Mouse (Mus musculus) telencephalon, adult 2 months (tissue): ENCODE data around the gene Pde9a.
"Not testable (repeated sequence)": the region's sequence is repeated elsewhere in the genome, so short reads cannot be mapped to it uniquely, and the experiment has no call there.

Experiments
- DNase-seq: peaks from one replicate; pipeline ENCODE4 v3.0.0-alpha.2; 2011; ENCODE audit warnings: low read depth, low spot score

Gene Pde9a

GRCm38 (mm10) chr17:31385671-31386665 is at the start of gene Pde9a:
Gene Pde9a, plus strand, starts transcription at chr17:31386210.
- DNase-seq = peak; percentile 65

DNA sequence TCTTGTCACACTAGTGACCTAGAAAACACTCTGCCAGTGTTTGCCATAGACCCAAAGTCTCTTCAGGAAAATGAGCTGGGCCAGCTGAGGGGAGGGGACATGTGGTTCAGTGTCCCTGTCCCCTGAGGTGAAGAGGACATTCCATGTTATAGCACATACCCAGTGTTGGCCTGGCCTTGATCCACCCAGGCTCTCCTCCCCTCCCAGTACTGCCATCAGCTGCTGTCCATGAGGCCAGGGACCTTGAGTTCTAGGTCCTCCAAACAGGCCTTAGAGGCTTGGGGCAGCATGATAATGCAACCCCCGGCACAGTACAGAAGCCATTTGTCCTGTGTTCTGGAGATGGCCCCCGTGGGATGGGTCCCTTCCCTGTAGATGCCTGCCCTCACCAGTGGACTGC is 46.2 kb upstream of the Pde9a start:
- DNase-seq = no peak

DNA sequence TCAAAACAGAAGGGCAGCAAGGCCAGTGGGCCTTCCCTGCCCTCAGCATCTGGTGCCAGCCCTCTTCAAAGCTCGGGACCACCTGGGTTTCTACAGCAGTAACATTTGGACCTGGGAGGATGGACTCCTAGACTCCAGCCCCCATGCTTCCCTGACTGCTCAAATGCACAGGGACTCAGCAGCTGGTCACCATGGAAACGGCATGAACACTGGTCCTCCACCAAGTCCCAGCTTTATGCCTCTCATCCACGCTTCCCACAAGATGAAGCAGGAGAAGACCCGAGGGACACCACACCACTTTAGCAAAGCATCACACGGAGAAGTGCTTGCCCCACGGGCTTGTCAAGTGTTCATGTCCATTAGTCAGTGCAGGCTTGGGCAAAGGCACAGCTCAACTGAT is 43.8 kb upstream of the Pde9a start:
- DNase-seq = no peak

- DNase-seq = no peak
Observed at GRCm38 (mm10) chr17:31344172-31344801, 41.7 kb upstream of the Pde9a start.

DNA sequence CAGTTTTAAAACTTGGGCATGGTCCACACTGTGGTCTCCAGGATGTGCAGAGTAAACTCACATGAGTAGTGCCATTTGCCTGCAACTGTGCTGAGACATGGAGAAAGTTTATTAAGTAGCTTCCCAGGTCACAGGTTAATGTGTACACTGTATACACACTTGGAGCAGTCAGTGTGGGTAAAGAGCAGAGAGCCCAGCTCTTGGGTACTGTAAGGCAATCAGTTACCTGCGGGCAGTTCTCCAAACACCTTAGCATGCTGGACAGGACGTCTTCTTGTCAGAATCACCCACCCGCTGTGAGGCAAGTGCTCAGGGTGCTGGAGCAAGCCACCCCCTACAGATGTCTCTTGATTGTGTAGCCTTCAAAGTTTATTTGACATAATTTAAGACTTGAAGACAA is 41.2 kb upstream of the Pde9a start:
- DNase-seq = no peak

DNA sequence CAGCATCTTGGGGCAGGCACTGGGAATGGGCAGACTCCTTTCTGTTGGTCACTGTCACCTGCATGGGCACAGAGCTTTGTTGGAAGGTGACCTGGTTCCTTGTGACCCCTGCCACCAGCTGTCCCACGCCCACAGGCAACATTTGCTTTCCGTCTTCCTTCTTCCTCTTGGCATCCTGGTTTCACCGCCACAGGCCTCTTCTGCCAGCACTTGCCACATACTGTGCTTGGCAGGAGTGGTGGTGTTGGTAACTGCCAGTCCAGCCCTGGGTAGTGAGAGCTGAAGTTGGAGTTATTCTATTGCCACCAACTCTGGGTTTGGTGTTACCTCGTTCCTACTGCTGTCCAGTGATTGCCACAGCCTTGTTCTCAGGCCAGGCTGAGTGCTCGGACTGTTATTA is 37.9 kb upstream of the Pde9a start:
- no peak for DNase-seq

GRCm38 (mm10) chr17:31349388-31349787 is 36.6 kb upstream of the Pde9a start:
- DNase-seq = peak; percentile 65

DNA sequence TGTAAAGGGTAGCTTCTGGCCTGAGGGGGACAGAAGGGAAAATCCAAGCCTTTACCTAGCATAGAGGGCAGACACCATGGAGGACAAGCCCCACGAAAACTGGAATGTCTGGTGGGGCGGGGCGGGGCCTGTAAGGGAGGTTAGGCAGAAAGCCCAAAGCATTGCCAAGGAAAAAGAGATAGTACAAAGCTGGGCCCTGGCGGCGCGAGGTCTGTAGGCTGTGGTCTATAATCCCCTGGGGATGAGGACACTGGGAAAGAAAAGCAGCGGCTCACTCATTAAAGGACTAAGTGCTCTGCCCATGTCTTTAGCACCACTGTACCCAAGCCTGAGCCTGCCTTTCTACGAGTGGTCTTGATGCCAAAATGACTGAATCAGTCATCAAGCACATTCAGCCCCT is 34.0 kb upstream of the Pde9a start:
- no peak for DNase-seq

DNA sequence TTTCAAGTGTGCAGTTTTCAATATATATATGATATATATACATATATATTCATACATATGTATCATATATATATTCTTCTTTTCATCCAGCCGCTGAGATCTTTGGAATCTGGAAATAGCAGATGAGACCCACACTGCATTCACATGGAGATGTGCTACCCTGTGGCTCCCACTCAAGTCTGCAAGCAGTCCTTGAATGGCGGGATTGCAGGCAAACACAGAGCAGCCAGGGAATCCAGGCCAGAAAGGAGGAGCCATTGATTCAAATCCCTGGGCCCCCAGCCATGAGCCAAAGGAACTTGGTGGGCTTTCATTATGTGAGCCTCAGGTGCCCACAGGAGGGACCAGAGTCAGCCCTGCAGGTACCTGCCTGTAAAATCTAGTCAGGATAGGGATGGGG is 32.8 kb upstream of the Pde9a start:
- DNase-seq = no peak

DNA sequence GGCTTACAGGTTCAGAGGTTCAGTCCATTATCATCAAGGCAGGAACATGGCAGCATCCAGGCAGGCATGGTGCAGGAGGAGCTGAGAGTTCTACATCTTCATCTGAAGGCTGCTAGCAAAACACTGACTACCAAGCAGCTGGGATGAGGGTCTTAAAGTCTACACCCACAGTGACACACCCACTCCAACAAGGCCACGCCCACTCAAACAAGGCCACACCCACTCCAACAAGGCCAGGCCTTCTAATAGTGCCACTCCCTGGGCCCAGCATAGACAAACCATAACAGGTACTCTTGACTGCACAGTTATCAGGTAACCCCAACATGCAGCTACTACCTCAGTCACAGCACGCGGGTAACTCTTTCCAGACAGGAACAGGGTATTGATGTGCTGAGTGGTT is 31.3 kb upstream of the Pde9a start:
- not testable (repeated sequence) for DNase-seq

DNA sequence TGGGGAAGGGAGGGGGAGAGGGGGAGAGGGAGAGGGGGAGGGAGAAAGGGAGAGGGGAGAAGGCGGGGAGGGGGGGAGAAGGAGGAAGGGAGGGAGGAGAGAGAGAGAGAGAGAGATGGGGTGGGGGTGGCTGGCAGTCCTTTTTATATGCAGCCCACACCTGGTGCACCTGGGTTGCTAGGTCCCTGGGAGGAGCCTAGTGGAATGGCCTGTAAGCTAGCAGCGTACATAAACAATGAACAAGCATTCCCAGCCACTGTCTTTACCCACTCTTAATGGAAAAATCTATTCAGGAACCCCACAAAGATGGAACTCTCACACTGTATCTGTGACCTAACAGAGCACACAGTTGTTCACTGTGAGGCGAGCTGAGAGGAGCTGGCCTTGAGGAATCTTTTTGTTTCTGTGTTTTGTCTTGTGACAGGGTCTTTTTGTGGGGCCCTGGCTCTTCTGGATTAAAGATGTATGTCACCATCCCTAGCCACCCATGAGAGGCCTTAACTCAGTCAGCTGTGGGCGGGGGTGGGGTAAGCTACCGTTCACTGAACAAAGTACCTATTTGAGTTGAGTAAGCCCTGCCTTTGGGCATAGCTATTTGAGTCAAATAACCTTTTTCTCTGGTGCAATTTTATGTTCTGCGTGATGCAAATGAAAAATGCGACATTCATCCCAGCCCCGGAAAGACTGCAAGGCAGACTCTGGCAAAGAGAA is 30.1 kb upstream of the Pde9a start:
- DNase-seq = no peak

- no peak for DNase-seq
Observed at GRCm38 (mm10) chr17:31360582-31360981, 25.4 kb upstream of the Pde9a start.

DNA sequence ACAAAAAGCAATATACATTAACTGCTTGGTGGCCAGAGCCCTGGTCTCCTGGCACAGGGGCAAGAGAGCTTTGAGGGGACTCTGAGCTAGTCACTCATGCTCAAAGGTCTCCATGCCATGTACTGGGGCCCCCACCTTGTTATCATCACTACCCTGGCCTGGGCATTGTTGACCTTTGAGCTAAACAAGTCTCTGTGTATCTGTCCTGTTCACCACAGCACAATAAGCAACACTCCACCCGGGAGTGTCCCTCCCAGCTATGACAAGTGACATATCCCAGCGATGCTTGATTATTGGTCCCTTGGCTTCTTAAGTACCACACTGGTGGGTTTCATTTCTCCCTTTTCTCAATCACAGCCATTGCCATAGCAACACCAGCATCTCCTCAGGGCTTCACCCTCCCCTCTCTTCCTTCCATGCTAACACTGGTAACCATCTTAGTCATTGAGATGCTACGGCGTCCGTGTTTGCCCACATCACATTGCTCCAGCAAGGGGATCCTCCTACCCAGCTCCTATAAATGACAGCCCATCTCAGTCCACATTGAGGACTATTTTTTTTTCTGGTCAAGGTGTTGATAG is 20.3 kb upstream of the Pde9a start:
- no peak for DNase-seq

GRCm38 (mm10) chr17:31370221-31370620 is 15.8 kb upstream of the Pde9a start:
- no peak for DNase-seq

- DNase-seq = no peak
Observed at GRCm38 (mm10) chr17:31370931-31371330, 15.1 kb upstream of the Pde9a start.

DNA sequence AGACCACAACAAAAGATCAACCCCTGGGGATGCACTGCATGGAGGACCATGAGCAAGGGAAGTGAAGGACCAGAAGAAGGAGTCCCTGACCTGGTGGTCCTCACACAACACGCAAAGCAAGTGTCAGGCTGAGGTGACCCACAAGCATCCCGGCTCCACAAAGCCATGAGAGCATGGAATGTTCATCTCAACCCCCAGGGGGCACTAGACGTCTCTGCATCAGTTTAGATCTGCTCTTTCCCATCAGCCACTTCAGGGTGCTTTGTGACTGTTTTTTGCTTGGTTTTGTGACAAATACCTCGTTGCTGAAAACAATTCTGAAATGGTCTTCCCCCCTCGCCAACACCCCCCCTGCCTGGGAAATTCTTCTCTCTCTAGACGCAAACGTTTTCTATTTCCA is 8.0 kb upstream of the Pde9a start:
- no peak for DNase-seq

DNA sequence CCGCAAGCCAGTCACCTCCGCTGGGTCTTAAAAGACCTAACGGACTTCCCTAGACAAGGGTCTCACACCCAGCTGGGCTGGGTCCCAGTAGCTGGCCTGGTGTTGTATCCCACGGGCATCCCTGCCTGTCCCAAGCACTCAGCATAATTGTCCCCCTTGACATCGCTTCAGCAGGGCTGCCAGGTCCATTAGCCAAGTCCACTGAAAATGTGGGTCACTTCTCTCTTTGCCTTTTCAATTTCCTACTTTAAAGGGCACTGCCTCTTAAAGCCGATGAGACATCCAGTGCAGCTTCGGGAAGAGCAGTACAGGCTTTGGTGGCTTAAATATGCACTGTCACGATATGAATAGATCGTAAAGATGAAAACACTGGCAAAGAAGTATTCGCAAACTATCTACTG is 7.6 kb upstream of the Pde9a start:
- DNase-seq = no peak

GRCm38 (mm10) chr17:31379086-31379485 is 6.9 kb upstream of the Pde9a start:
- no peak for DNase-seq

- no peak for DNase-seq
Observed at GRCm38 (mm10) chr17:31379863-31380262, 6.1 kb upstream of the Pde9a start.

DNA sequence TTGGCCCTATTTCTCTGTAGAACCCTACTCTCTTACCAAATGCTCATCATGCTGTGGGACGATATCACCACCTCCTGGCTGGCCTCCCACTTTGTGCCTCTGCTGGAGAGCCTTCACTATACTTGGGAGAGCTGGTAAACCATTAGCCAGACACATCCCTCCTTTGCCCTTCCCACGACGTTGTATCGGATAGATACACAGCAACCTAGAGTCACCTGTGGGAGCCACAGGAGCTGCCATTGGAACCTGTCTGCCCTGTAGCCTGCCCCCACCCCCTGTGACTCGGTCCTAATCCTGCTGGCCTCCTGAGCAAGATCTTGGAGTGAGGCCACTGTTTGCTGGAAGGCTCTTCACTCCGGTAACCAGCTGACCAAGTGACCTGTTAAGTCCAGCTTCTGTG is 2.7 kb upstream of the Pde9a start:
- DNase-seq = no peak

DNA sequence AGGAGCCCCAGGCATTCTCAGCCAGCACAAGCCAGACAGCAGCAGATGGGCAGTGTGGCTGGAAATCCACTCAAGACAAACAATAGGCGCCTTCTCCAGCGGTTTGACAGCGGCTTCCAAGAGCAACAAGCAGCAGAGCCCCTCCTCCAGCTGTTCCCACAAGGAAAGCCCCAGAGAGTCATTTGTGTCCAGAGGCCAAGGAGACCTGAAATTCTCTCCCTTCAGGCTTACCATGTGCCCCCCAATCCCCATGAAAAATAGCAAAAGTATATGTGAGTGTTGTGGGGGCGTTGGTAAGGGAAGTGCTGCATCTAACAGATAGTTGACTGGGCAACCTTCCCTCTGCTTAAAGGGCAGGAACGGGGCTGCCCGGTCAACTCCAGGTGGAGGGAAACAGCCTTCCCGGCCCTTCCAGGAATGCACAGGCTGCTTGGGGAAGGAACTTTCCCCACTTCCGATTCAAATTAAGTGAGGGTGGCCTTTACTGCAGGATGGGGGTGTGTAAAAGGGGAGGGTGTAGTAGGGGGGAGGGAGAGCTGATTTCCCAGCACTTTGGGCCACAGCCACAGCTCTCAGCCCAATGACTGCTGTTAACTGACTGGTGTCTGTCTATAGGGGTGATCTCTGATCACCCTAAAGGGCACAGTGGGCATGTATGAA is 912 bp upstream of the Pde9a start:
- no peak for DNase-seq
